Mouse (Mus musculus): ENCODE data around the gene Rcn2.

DNA sequence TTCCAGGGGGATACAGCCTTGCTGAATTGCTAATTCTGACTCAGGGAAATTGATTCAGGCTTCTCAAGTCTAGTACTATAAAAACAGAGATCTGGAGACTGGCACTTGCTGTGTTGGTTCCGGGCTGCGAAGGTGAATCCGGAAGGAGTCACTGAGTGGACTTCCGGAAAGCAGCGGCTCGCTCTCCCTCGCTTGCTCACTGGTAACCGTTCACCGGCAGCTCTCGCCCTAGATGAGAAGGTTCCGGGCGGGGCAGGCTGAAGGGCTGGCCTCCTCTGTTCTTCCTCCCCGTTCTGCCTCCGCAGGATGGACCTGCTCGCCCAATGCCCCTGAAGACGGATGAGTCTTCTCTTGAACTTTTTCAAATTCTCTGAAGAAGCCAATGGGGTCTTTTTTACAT lies 14.4 kb upstream of the Rcn2 start:
- no peak for TF ChIP-seq HCFC1 (IDR thresholded peaks at IDR 0.05; ENCODE audit: low read depth, low read length)
- no peak for TF ChIP-seq MAFK (IDR thresholded peaks at IDR 0.05; ENCODE audit: insufficient replicate concordance, low read length)
- no peak for TF ChIP-seq TCF12 (IDR thresholded peaks at IDR 0.05; ENCODE audit: low read depth, low read length)
- TF ChIP-seq EP300 (IDR thresholded peaks at IDR 0.05; ENCODE audit: low read length), result no peak
- TF ChIP-seq RCOR1 (conservative IDR thresholded peaks at IDR 0.05; ENCODE audit: low read depth, low read length), result no peak
- TF ChIP-seq POLR2A (IDR thresholded peaks at IDR 0.05; ENCODE audit: low read depth, low read length), result no peak
- no peak for TF ChIP-seq CTCF (conservative IDR thresholded peaks at IDR 0.05 in 1 of 2, IDR thresholded peaks at IDR 0.05 in 1 of 2; ENCODE audit: low read depth in 2 of 2, low read length in 2 of 2)
- no peak for TF ChIP-seq E2F4 (IDR thresholded peaks at IDR 0.05; ENCODE audit: insufficient replicate concordance, low read depth, low read length)
- TF ChIP-seq USF1 (IDR thresholded peaks at IDR 0.05; ENCODE audit: low read depth, low read length), result no peak
- TF ChIP-seq CHD1 (IDR thresholded peaks at IDR 0.05; ENCODE audit: low read depth, low read length), result no peak
- TF ChIP-seq SMC3 (IDR thresholded peaks at IDR 0.05; ENCODE audit: low read depth, low read length), result no peak
